Mouse (Mus musculus): Measurements from ENCODE around the gene Srrd. TPM values are rescaled to one million over a fixed set of nuclear protein-coding genes. Genes with fewer than 3 reads are reported as not detected.

Srrd gene
- total RNA-seq, 2 experiments from 2014 or later: 26.4 to 30.1 TPM

GRCm38 (mm10) chr5:112289819-112290535 is 52.9 kb downstream of the Srrd start:
- no peak for DNase-seq (ENCODE audit: low spot score in 2 of 2)

GRCm38 (mm10) chr5:112289236-112289635 is 53.6 kb downstream of the Srrd start:
- DNase-seq (ENCODE audit: low spot score in 2 of 2): no peak

- DNase-seq (ENCODE audit: low spot score in 2 of 2): no peak
Observed at GRCm38 (mm10) chr5:112288193-112289141, 54.4 kb downstream of the Srrd start.

- DNase-seq (ENCODE audit: low spot score in 2 of 2): no peak
Observed at GRCm38 (mm10) chr5:112287652-112288051, 55.2 kb downstream of the Srrd start.

Other genes with a start within 250 kb of the Srrd start
- gene Cryba4, start 90.5 kb downstream of the Srrd start, total RNA-seq (2021): 1 to 10 TPM; 1.1 to 1.8 TPM
- gene Crybb1, start 87.2 kb downstream of the Srrd start, total RNA-seq (2021): 10 to 100 TPM; 16.1 to 17.5 TPM
- gene Tpst2, start 66.3 kb downstream of the Srrd start, total RNA-seq (2021): 10 to 100 TPM; 41.1 to 43.0 TPM
- 10 to 100 TPM; 34.9 to 36.8 TPM for gene Tfip11, start 16.7 kb downstream of the Srrd start, total RNA-seq (2021)
- gene Hps4, start within 50 bp of the Srrd start, total RNA-seq (2021): 10 to 100 TPM; 25.0 to 29.9 TPM
- not detected for gene Gm6583, start 13.0 kb upstream of the Srrd start, total RNA-seq (2021)
- gene Asphd2, start 51.8 kb upstream of the Srrd start, total RNA-seq (2021): 100 to 1,000 TPM; 161 to 174 TPM
- gene Gm6588, start 106.4 kb upstream of the Srrd start, total RNA-seq (2021): not detected
- 100 to 1,000 TPM; 202 to 218 TPM for gene Sez6l, start 234.1 kb upstream of the Srrd start, total RNA-seq (2021)

Data from layer of hippocampus, postnatal 14 days (tissue).